In the genomic region with DNA sequence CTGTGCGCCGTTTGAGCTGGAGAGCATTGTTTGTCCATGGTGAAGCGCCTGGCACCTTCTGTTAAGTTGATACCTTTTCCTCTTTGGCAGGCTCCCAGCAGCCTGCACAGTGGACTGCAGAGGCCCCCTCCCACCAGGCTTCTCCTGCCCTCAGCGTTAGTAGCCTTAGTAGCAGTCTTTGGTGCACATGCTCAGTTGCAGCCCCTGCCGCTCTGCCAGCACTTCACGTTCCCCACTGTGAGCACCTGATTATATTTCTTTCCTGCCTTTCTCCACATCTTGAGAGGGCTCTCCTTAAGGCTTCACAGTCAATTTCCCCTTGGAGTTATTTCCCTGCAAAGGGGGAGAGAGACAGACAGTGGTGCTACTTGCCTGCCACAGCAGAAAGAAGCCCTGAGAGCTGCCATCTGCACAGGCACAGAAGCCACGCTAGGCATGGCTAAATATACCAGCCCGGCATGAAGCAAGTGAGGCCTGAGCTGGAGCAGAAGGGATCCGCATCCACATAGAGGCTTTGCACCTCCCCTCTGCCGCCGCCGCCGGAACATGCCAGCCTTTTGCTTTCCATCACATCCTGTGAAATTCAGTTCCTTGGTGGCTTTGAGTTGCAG, we compare ENCODE assay signal across 11 mouse cellular contexts.
A peak's percentile ranks its signal among the peaks of the same experiment; 100 is the strongest.
DNase-seq lines count a peak whose midpoint lies in the region; ATAC-seq and TF ChIP-seq lines count a peak whose summit lies in the region.
"Had no signal": no experiment of that assay in that cellular context is flagged by ENCODE, and none has a peak within 500 bp of the region (broad histone marks: within the 10 kb centered on the region; RNA-seq: fewer than 3 reads in every experiment).

No protein-coding gene starts in this region.

- TF ChIP-seq CTCF in gastrocnemius, adult 2 months (IDR thresholded peaks at IDR 0.05): no peak

- intact Hi-C loops in gastrocnemius, adult 2 months (cut with DNase I): no loop called here

- no peaks in the 10 kb centered on the region for H3K27me3 ChIP-seq in neural tube, embryonic 13.5 days
- H3K27me3 ChIP-seq in limb, embryonic 10.5 days (ENCODE audit: low read depth, poor library complexity, severe bottlenecking): no peaks in the 10 kb centered on the region
- H3K27me3 ChIP-seq: liver, embryonic 13.5 days; Patski had no signal

- H3K9ac ChIP-seq in neural tube, embryonic 13.5 days: no peak overlapping the region
- H3K9ac ChIP-seq: liver, embryonic 13.5 days had no signal

- ATAC-seq in neural tube, embryonic 13.5 days (ENCODE audit: low read depth): peak; percentile 47; the same call in 1 of the 2 replicates
- ATAC-seq: Patski had no signal

- H3K9me3 ChIP-seq in neural tube, embryonic 13.5 days: no peaks in the 10 kb centered on the region
- no peaks in the 10 kb centered on the region for H3K9me3 ChIP-seq in limb, embryonic 10.5 days (replicated peaks)
- H3K9me3 ChIP-seq: liver, embryonic 13.5 days had no signal

- H3K36me3 ChIP-seq in neural tube, embryonic 13.5 days: peaks cover 19% of the 10 kb centered on the region; the same call in 1 of the 2 replicates
- H3K36me3 ChIP-seq in limb, embryonic 10.5 days: peaks cover 32% of the 10 kb centered on the region
- H3K36me3 ChIP-seq: liver, embryonic 13.5 days had no signal

- WGBS in neural tube, embryonic 13.5 days: 70% methylated on average over 13 of the region's 13 CpGs
- WGBS in limb, embryonic 10.5 days: 89% methylated on average over 13 of the region's 13 CpGs

- H3K27ac ChIP-seq in neural tube, embryonic 13.5 days (replicated peaks): peak overlapping the region; percentile 71
- H3K27ac ChIP-seq in limb, embryonic 10.5 days: peak overlapping the region; percentile 14; the same call in 1 of the 2 replicates
- no peak overlapping the region for H3K27ac ChIP-seq in gastrocnemius, adult 2 months
- H3K27ac ChIP-seq: liver, embryonic 13.5 days had no signal

- H3K4me1 ChIP-seq in neural tube, embryonic 13.5 days (replicated peaks): peaks cover 12% of the 10 kb centered on the region
- H3K4me1 ChIP-seq in limb, embryonic 10.5 days: peaks cover 7% of the 10 kb centered on the region; the same call in 1 of the 2 replicates
- H3K4me1 ChIP-seq: liver, embryonic 13.5 days had no signal

- H3K4me2 ChIP-seq in neural tube, embryonic 13.5 days: no peak overlapping the region
- H3K4me2 ChIP-seq: liver, embryonic 13.5 days had no signal

- DNase-seq in neural tube, embryonic 10.5 days (ENCODE audit: extremely low spot score, low spot score): no peak
- peak; percentile 49 to 56 for DNase-seq in frontal cortex, adult 2 months (ENCODE audit: extremely low spot score in 1 of 2, low spot score in 1 of 2)
- DNase-seq in limb, embryonic 10.5 days (ENCODE audit: low spot score): no peak
- DNase-seq in right cerebral cortex, postnatal 4 days: peak; percentile 38
- no peak for DNase-seq in adrenal gland, postnatal 4 days (ENCODE audit: low spot score in 2 of 2)
- no peak for DNase-seq in gastrocnemius, adult 2 months
- DNase-seq in gastrocnemius, adult 18-20 months (ENCODE audit: low spot score): no peak
- DNase-seq: liver, embryonic 13.5 days had no signal

- H3K4me3 ChIP-seq in neural tube, embryonic 13.5 days: no peak overlapping the region
- no peak overlapping the region for H3K4me3 ChIP-seq in limb, embryonic 10.5 days
- no peak overlapping the region for H3K4me3 ChIP-seq in gastrocnemius, adult 2 months
- H3K4me3 ChIP-seq: erythroblast, embryonic 14.5 days; liver, embryonic 13.5 days had no signal

Comparison
In these comparisons a context has a peak if more than half of its experiments do, and no peak if none do; other contexts are left out.
1. DNase-seq: peak in frontal cortex, adult 2 months (2 of 2) and right cerebral cortex, postnatal 4 days (single experiment); none in neural tube, embryonic 10.5 days (single experiment), limb, embryonic 10.5 days (single experiment), adrenal gland, postnatal 4 days (0 of 2), gastrocnemius, adult 2 months (single experiment) and gastrocnemius, adult 18-20 months (single experiment).